ENCODE assay signal across 8 mouse cellular contexts in genomic region chrX:95026361-95026892, GRCm38 (mm10). TPM values are rescaled to one million over a fixed set of nuclear protein-coding genes. Genes with fewer than 3 reads are reported as not detected.
DNase-seq lines count a peak whose midpoint lies in the region; ATAC-seq and TF ChIP-seq lines count a peak whose summit lies in the region.

Gene Spin4 (minus strand): TSS chrX:95026682.

- peak within 1 kb of the TSS; percentile 44 for H3K9ac ChIP-seq in embryonic facial prominence, embryonic 15.5 days
- H3K9ac ChIP-seq in limb, embryonic 13.5 days: peak within 1 kb of the TSS; percentile 74
- peak within 1 kb of the TSS; percentile 45 for H3K9ac ChIP-seq in midbrain, embryonic 14.5 days (replicated peaks; ENCODE audit: low read length)
- H3K9ac ChIP-seq in stomach, postnatal 0 days (ENCODE audit: low read length): peak within 1 kb of the TSS; percentile 66

- peak within 1 kb of the TSS; percentile 19; the same call in 1 of the 2 replicates for H3K27ac ChIP-seq in bone marrow macrophage, adult 2 months (ENCODE audit: insufficient read depth, low read depth, low read length)
- peak within 1 kb of the TSS; percentile 95 for H3K27ac ChIP-seq in embryonic facial prominence, embryonic 15.5 days (replicated peaks)
- H3K27ac ChIP-seq in heart, embryonic 10.5 days: peak within 1 kb of the TSS; percentile 86
- H3K27ac ChIP-seq in limb, embryonic 13.5 days: peak within 1 kb of the TSS; percentile 92
- peak within 1 kb of the TSS; percentile 78 for H3K27ac ChIP-seq in midbrain, embryonic 14.5 days (replicated peaks; ENCODE audit: low read depth, low read length)
- H3K27ac ChIP-seq in stomach, postnatal 0 days (replicated peaks): peak within 1 kb of the TSS; percentile 89

- no peaks in the 10 kb centered on the region for H3K9me3 ChIP-seq in embryonic facial prominence, embryonic 15.5 days (replicated peaks)
- no peaks in the 10 kb centered on the region for H3K9me3 ChIP-seq in heart, embryonic 10.5 days
- H3K9me3 ChIP-seq in limb, embryonic 13.5 days: no peaks in the 10 kb centered on the region
- no peaks in the 10 kb centered on the region for H3K9me3 ChIP-seq in midbrain, embryonic 14.5 days (ENCODE audit: control insufficient read depth, low read length)
- H3K9me3 ChIP-seq in stomach, postnatal 0 days (ENCODE audit: control insufficient read depth, low read length): no peaks in the 10 kb centered on the region

- ATAC-seq in embryonic facial prominence, embryonic 15.5 days (ENCODE audit: insufficient number of reproducible peaks, low FRiP score, low TSS enrichment, low read depth): peak; percentile 95
- ATAC-seq in limb, embryonic 13.5 days (ENCODE audit: low FRiP score, low read depth): peak; percentile 95
- peak; percentile 89 for ATAC-seq in midbrain, embryonic 14.5 days (ENCODE audit: low FRiP score, low TSS enrichment)
- peak; percentile 97 for ATAC-seq in stomach, postnatal 0 days (ENCODE audit: low FRiP score, low TSS enrichment)

- H3K4me2 ChIP-seq in embryonic facial prominence, embryonic 15.5 days (replicated peaks): peak within 1 kb of the TSS; percentile 51
- peak within 1 kb of the TSS; percentile 66 for H3K4me2 ChIP-seq in limb, embryonic 13.5 days (replicated peaks)
- peak within 1 kb of the TSS; percentile 61 for H3K4me2 ChIP-seq in midbrain, embryonic 14.5 days (ENCODE audit: low read length)
- H3K4me2 ChIP-seq in stomach, postnatal 0 days (replicated peaks; ENCODE audit: low read depth): peak within 1 kb of the TSS; percentile 60

- no peaks in the 10 kb centered on the region for H3K36me3 ChIP-seq in embryonic facial prominence, embryonic 15.5 days
- no peaks in the 10 kb centered on the region for H3K36me3 ChIP-seq in heart, embryonic 10.5 days
- H3K36me3 ChIP-seq in limb, embryonic 13.5 days: no peaks in the 10 kb centered on the region
- H3K36me3 ChIP-seq in midbrain, embryonic 14.5 days (ENCODE audit: control insufficient read depth, insufficient read depth, low read length): no peaks in the 10 kb centered on the region
- H3K36me3 ChIP-seq in stomach, postnatal 0 days (ENCODE audit: control insufficient read depth, insufficient read depth, low read length): no peaks in the 10 kb centered on the region

- TF ChIP-seq CTCF in bone marrow macrophage, adult 2 months (IDR thresholded peaks at IDR 0.05; ENCODE audit: low read depth, low read length): no peak
- no peak for TF ChIP-seq CTCF in stomach, postnatal 0 days (IDR thresholded peaks at IDR 0.05; ENCODE audit: low read depth)

- peak; percentile 34 for TF ChIP-seq EP300 in stomach, postnatal 0 days (optimal IDR thresholded peaks at IDR 0.05)

- H3K4me3 ChIP-seq in bone marrow macrophage, adult 2 months (ENCODE audit: insufficient read depth, low read length): peak within 1 kb of the TSS; percentile 77
- H3K4me3 ChIP-seq in embryonic facial prominence, embryonic 15.5 days (replicated peaks): peak within 1 kb of the TSS; percentile 53
- H3K4me3 ChIP-seq in heart, embryonic 10.5 days: peak within 1 kb of the TSS; percentile 63
- peak within 1 kb of the TSS; percentile 54 for H3K4me3 ChIP-seq in limb, embryonic 13.5 days
- H3K4me3 ChIP-seq in midbrain, embryonic 14.5 days (replicated peaks; ENCODE audit: low read depth, low read length): peak within 1 kb of the TSS; percentile 46
- H3K4me3 ChIP-seq in stomach, postnatal 0 days (ENCODE audit: low read depth, low read length): peak within 1 kb of the TSS; percentile 53

- WGBS in embryonic facial prominence, embryonic 15.5 days: 16% methylated on average over 29 of the region's 30 CpGs
- WGBS in heart, embryonic 10.5 days: 8% methylated on average over 30 of the region's 30 CpGs
- 12% methylated on average over 29 of the region's 30 CpGs for WGBS in limb, embryonic 13.5 days
- 23% methylated on average over 30 of the region's 30 CpGs for WGBS in midbrain, embryonic 14.5 days
- 8% methylated on average over 28 of the region's 30 CpGs for WGBS in stomach, postnatal 0 days

- no peaks in the 10 kb centered on the region for H3K27me3 ChIP-seq in embryonic facial prominence, embryonic 15.5 days
- no peaks in the 10 kb centered on the region for H3K27me3 ChIP-seq in heart, embryonic 10.5 days (ENCODE audit: insufficient read depth, poor library complexity, severe bottlenecking)
- peaks cover 13% of the 10 kb centered on the region; the same call in 1 of the 2 replicates for H3K27me3 ChIP-seq in limb, embryonic 13.5 days
- no peaks in the 10 kb centered on the region for H3K27me3 ChIP-seq in midbrain, embryonic 14.5 days (ENCODE audit: control insufficient read depth, insufficient read depth, low read length)
- no peaks in the 10 kb centered on the region for H3K27me3 ChIP-seq in stomach, postnatal 0 days (ENCODE audit: control insufficient read depth, insufficient read depth, low read length)

- peak; percentile 18 for DNase-seq in CD4-positive helper T cell, adult 2 months (ENCODE audit: low read depth, low spot score)
- peak; percentile 89 for DNase-seq in heart, embryonic 10.5 days (ENCODE audit: low spot score)
- peak; percentile 68 for DNase-seq in kidney, adult 9 months
- DNase-seq in midbrain, embryonic 14.5 days: peak; percentile 83
- peak; percentile 73 for DNase-seq in stomach, postnatal 0 days (ENCODE audit: low spot score)

- no peak for TF ChIP-seq POLR2A in bone marrow macrophage, adult 2 months (IDR thresholded peaks at IDR 0.05; ENCODE audit: borderline replicate concordance, low read depth, low read length)

- H3K4me1 ChIP-seq in bone marrow macrophage, adult 2 months (ENCODE audit: control insufficient read depth, insufficient read depth, low read length): no peaks in the 10 kb centered on the region
- no peaks in the 10 kb centered on the region for H3K4me1 ChIP-seq in embryonic facial prominence, embryonic 15.5 days
- H3K4me1 ChIP-seq in heart, embryonic 10.5 days: no peaks in the 10 kb centered on the region
- no peaks in the 10 kb centered on the region for H3K4me1 ChIP-seq in limb, embryonic 13.5 days
- no peaks in the 10 kb centered on the region for H3K4me1 ChIP-seq in midbrain, embryonic 14.5 days (ENCODE audit: control insufficient read depth, insufficient read depth, low read length)
- H3K4me1 ChIP-seq in stomach, postnatal 0 days (replicated peaks; ENCODE audit: control insufficient read depth, insufficient read depth): no peaks in the 10 kb centered on the region

RNA-seq across cellular contexts. Expression of gene Spin4, which starts in this region (rescaled TPM):
- 0.17 TPM in 1 of 2 replicates, not detected in the other for polyA plus RNA-seq in bone marrow macrophage, adult 2 months (2012; ENCODE audit: insufficient read depth, insufficient read length, missing spikeins)
- 9.9 and 10.0 TPM in 2 replicates for polyA plus RNA-seq in embryonic facial prominence, embryonic 15.5 days (2015; fragmentation: Nextera tagmentation; extraction: Ambion mirVana)
- polyA plus RNA-seq in heart, embryonic 10.5 days (2016; fragmentation: Nextera tagmentation; extraction: Ambion mirVana): 5.0 and 5.3 TPM in 2 replicates
- polyA plus RNA-seq in limb, embryonic 13.5 days (2015; fragmentation: Nextera tagmentation; extraction: Ambion mirVana): 12.7 and 13.1 TPM in 2 replicates
- 2.9 and 3.4 TPM in 2 replicates for polyA plus RNA-seq in midbrain, embryonic 14.5 days (2014; fragmentation: Nextera tagmentation; extraction: Ambion mirVana)
- polyA plus RNA-seq in stomach, postnatal 0 days (2015; fragmentation: Nextera tagmentation; extraction: Ambion mirVana): 3.8 and 4.1 TPM in 2 replicates

Comparison
In these comparisons a context has a peak if more than half of its experiments do, and no peak if none do; other contexts are left out.
1. Peak in every context shown above with its lines: DNase-seq, ATAC-seq, H3K4me3 ChIP-seq and H3K27ac ChIP-seq.
2. DNase-seq: peak in every context shown above with its lines; median percentile 89 in heart, embryonic 10.5 days; 83 in midbrain, embryonic 14.5 days; 73 in stomach, postnatal 0 days; 68 in kidney, adult 9 months; 18 in CD4-positive helper T cell, adult 2 months.
3. H3K27ac ChIP-seq: peak in every context shown above with its lines; median percentile 95 in embryonic facial prominence, embryonic 15.5 days; 92 in limb, embryonic 13.5 days; 89 in stomach, postnatal 0 days; 86 in heart, embryonic 10.5 days; 78 in midbrain, embryonic 14.5 days; 19 in bone marrow macrophage, adult 2 months.